Mouse (Mus musculus) thymus, postnatal 36 days (tissue): ENCODE data around the gene Rabgap1.

Source experiments
- DNase-seq, 2 experiments: peaks; one replicate each; pipeline ENCODE4 v3.0.0; 2022; ENCODE audit warnings: mixed read lengths in 2 of 2

Rabgap1 gene

DNA sequence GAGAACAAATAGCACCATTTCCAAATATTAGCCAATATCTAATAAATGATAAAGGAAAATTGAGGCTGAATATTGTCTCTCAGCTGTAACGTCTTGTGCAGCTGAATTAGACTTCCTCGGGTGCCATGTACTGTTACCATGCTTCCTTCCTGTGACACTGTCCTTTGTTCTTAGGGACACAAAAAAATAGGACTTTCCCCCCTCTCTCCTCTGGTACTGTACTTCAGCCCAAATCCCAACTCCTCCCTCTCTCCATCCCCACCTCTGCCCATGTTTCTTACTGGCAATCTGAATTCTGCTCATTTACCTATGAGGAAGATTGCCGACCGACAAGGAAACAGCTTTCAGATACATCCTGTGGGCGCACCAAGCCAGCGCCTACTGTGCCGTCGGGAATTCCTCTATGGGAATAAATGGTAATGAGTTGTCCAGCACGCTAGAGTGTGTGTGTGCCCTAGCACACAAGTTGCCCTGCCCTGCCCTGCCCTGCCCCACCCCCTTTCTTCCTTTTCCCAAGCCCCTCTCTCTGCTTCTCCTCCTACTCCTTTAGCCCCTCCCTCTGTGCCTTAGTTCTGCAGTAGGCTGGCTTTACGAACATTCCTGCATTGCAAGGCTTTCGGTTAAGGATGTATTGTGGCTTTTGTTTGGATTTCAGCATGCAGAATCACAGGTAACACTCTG, 73.1 kb downstream of the Rabgap1 start, which contains the start of gene Gpr21:
TSS of gene Gpr21 (plus strand) at position 303 of the 681 bp plus-strand sequence.
- DNase-seq: no peak

DNA sequence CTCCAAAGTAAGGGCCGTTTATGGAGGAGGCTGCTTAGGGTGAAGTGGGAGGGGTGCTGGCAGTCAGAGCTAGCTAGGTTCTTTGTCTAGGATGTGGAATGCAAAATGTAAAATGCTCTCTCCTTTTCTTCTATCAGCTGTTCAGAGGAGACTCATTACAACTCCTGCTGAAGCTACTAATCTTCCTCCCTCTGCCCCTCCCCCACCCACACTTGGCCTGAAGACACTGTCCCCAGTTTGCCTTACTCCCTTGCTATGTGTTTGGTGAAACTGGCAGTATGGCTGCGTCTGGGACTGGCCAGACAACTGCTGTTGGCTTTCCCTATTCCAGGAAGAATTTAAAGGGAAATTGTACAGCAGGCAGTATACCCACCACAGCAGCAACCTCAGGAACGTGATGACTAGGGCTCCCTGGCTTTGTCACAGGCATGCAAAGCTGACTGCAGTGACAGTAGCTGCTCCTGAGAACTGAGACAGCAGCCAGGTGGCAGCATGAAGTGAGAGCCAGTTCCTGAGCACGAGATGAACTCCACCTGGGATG, 73.9 kb downstream of the Rabgap1 start:
- no peak for DNase-seq

DNA sequence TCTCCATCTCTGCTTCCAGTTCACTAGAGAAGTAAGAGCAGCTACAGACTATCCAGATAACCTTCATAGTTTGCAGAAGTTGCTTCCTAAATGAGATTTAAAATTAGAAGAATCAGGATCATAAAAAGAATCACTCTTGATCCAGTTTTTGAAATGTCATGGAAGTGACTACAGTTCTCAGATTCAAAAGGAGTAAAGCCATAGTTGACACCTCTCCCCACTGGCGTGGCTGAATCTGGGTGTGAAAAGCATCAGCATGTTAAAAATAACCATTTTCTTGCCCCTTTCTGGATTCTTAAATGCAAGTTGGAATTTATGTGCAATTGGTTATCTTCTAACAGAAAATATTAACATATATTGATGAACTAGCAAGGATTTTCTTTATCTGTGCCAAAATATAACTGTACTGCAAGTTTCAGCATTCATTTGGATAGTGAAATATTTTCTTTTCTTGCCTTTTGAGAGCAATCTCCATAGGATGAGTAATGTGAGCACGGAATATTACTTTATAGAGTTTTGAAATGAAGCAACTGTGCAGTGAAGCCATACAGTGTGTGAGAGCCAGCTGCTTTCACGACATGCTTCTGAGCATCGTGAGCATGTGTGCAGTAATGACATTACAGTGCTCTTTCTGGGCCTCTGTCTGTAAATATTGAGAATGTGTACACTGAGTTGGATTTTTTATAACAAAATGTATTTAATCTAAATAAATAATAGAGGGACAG, 75.6 kb downstream of the Rabgap1 start:
- DNase-seq: no peak

DNA sequence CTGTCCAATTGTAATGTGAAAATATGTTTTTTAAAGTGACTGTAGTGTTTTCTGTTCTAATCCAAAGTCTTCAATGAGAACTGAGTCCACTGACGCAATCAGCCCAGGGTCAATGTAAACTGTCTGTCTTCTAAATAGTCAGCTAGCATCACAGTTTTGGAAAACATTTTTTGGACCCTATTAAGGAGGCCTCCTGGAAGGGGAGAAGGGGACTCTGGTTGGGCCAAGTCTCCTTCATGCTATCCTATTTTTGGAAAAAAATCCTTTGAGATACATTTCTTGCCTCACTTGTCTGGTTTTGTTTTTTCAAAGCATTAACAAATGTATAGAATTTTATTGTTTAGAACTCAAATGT, 76.2 kb downstream of the Rabgap1 start:
- DNase-seq: no peak

DNA sequence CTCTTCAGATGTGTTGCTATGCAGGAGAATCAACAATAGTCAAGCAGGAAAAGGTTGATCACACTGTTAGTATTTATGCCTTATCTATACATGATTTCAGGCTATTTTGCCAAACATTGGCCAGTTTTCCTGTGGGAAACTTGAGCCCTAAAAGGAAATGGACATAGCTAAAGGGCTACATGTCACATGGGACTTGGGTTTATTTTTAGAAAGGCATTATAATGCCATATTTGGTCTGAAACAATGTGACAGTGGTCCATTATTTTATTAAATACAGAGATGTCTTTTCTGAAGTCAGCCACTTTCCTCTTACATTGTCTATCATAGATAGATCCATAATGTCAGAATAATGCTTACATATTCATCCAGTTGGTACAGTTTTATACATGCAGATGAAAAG, 84.5 kb downstream of the Rabgap1 start:
- no peak for DNase-seq

DNA sequence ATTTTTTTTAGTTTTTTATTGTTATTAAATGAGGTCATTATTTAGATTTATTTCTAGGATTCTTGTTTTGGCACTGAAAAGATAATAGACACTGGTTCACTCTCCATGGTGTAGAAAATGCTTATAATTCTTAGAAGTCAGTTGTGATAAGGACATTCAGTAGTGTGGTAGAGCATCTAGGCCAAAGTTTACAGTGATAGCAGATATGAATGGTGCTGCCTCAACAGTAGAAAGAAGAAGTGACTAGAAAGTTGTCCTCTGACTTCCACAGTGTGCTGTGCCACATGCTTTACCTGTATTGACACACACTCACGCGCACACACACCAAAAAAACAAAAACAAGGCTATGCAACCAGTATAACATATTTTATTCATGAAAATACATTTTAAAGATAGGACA, 86.3 kb downstream of the Rabgap1 start:
- DNase-seq: no peak

DNA sequence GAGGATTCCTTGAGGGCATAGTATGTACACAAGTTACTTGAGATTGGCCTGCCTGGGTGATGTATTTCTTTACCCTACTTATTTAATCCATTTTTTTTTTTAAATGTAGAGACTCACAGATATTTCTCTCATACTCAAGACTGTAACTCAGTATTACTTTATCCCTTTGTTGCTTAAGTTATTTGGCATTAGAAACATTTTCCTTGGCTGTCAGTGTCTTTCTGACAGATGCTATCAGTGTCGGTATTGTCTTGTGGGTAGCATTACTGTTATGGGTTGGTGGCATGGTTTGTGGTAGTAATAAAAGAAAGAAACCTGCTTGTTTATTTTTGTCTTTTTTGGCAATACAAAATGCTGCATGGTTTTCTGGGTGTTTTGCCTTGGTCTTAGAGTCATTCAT, 87.7 kb downstream of the Rabgap1 start:
- DNase-seq: no peak

DNA sequence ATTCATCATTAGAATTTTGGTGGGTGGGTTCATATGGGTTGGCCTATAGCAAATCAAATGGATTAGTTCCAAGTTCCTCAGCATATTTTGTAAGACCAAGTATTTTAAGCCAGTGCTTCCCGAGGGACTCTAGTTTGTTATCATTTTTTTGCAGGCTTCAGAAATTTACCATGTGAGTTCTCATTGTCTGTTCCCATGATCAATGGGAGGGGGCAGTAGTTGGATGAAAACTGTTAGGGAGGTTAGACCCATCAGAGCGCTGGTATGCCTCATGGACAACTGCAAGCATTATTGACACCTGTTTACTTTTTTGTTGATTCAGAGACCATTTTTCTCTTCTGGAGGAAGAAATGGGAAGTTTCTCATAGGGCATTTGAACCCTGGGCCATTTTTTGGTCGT, 88.6 kb downstream of the Rabgap1 start:
- no peak for DNase-seq

DNA sequence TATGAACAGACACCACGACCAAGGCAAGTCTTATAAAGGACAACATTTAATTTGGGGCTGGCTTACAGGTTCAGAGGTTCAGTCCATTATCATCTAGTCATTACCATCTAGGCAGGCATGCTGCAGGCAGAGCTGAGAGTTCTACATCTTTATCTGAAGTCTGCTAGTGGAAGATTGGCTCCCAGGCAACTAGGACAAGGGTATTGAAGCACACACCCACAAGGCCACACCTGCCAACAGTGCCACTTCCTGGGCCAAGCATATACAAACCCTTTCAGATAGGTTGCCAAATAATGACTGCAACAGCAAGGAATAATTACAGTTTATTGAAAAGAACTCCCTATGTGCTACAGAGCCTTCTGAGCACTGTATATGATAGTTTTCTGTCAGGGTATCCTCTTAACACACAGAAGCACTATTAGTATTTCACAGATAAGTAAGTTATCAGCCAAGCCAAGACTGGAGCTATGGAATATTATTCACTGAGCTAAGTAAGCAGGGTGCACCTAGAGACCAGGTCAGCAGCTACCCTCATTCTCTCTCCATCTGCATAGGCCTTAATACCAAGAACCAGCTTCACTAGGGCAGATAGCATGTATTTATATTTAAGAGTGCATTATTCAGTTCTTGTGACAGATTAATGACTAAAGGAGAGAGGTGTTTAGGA, 106.4 kb downstream of the Rabgap1 start:
- DNase-seq: no peak

DNA sequence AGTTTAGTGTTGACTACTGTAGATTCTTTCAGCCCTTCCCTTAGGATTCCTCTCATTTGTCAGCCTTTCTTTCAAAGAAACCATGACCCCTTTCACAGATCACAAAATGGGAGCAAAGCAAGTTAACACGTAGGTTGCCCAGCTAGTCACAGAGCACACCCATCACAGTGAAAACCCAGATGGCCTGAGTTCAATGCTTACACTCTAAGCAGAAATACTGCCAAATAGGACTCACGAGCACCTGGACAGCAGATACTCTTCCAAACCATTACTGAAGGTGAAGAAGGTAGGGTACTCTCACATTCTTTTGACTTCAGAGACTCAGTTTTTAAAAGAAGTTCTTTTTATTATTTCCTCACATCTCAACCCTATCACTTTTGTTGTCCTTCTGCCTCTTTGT, 113.3 kb downstream of the Rabgap1 start:
- no peak for DNase-seq

DNA sequence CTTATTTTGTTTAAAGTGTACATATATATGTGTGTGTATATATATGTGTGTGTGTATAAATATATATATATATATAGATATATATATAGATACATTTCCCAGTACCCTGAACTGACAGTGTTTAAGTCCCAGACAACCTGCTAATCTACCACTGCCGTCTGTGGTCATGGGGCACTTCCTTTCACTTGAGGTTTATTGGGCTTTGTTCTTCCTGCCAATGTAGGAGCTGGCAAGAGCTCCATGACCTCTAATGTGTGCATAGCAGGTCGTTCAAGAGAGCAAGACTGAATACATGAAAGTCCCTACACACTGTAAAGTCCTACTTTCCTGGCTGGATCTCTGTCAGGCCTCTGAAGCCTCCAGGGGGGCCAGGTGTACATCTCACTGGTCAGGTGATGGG, 122.5 kb downstream of the Rabgap1 start:
- peak; percentile 3 to 8 for DNase-seq

DNA sequence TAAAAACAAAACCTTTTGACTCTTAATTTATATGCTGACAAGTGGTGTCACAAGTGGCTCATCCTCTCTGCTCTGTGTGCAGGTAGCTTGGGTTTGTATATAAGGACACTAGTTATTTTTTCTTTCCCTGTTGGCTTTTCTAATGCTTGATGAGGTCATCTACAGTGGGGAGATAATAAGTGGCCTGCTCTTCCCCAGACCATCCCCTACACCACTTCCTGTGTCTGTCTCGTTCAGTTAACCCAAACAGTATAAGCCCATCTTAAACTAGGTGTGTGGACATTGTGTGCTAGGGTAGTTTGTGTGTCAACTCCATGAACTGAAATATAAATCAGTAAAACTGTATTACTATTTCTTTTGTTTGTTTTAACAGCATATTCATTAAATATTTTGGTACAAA, 123.0 kb downstream of the Rabgap1 start:
- no peak for DNase-seq

DNA sequence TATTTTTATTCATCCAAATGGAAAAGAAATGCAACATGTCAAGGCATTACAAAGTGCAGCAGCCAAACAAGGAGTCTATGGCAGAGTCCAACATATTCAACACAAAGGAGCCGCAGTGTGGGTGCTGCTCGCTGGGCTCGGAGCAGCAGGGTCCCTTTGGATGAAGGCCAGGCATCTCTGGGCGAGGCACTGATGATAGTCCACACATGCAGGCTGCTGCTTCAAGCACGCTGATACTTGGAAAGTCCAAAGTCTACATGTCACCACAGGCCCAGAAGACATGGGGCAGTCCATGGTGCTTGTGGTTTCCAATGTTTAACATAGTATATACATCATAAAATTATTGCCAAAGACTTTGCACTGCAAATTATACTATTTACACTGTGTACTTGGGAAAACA, 126.8 kb downstream of the Rabgap1 start:
- no peak for DNase-seq

DNA sequence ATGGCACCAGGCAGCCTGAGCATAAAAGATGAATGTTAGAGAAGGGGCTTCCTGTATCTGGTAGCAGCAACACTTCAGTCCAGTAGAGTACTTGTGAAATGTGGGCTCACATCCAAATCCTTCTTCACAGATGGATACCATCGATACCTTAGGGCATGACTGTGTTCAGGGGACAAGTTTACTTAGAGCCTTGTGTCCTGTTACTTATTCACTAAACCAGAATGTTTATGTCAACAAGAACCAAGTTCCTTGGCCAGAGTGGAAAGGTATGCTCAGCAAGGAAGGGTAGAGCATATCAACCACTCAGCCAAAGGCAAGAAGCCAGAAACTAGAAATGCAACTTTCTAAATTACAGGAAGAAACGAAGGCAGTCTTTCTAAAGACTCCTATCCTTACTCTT, 127.6 kb downstream of the Rabgap1 start:
- no peak for DNase-seq

DNA sequence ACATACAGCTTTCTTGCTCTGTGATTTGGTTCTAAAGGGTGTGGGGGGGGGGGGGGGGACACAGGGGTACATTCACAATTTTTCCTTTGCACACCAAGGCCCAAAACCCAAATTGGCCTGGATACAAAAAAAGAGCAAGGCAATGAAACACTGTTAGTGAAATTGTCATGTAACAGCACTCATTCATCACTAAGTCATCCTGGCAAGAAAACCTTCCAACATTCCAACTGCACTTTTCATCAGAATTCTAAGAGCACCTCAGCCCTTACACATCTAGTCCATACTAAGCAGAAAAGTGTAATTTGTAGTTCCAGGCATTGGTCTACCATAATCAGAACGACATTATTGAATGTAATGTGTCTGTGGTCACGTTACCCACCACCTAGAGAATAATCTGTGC, 129.1 kb downstream of the Rabgap1 start:
- no peak for DNase-seq

DNA sequence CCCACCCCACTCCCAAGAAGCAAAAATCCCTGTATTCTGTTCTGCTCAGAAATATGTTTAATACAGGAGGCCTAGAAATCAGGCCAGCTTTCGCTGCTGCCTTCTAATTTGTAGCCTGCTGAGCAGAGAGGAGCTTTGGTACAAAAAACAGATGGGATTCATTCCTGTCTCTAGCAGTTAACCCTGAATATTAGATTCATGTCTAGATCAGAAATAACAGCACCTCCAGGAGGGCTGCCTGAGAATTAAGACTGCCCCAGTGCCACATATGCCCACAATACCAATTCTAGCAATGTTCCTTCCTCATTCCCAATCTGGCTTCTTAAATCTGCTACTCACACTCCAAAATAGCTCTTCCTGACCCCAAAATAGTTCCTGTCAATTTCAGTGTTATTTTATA, 133.6 kb downstream of the Rabgap1 start:
- DNase-seq: no peak

DNA sequence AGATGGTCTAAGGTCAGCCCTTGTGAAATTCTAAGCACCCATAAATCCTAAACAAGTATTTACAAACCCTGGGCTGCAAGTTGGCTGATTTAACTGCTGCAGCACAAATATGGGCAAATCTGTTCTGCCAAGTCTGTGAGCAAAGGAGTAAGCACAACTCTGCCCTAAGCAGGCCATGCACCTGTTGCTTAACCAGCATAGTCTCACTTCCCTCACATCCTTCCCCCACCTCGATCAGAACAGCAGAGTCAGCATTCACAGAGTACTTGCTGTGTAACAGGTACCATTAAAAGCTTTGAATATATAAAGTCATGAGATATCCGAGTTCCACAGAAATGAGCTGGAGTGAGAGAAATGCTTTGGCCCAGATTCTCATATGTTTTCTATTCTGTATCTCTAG, 135.1 kb downstream of the Rabgap1 start:
- no peak for DNase-seq

DNA sequence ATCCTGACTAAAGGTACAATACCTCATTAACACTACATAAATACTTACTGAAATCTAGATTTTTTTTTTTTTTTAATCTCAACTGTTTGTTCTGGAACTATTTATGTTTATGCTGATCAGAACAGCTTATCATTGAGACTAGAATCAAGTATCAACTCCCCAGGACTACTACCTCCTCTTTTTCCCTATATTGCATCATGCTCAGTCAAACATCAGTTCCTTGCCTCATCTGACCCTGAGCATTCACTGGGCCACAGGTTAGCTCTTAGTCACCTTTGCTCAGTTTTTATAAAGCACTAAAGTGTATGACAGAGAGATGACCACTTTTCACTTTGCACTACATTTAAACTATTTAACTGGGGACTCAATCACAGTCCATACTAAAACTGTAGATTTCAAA, 144.8 kb downstream of the Rabgap1 start:
- DNase-seq: no peak
